Mouse (Mus musculus): Measurements from ENCODE around the gene Epha4. TPM values are rescaled to one million over a fixed set of nuclear protein-coding genes. Genes with fewer than 3 reads are reported as not detected.

Epha4 gene
- polyA plus RNA-seq, 1 experiment from 2014 or later: 49.8 TPM

DNA sequence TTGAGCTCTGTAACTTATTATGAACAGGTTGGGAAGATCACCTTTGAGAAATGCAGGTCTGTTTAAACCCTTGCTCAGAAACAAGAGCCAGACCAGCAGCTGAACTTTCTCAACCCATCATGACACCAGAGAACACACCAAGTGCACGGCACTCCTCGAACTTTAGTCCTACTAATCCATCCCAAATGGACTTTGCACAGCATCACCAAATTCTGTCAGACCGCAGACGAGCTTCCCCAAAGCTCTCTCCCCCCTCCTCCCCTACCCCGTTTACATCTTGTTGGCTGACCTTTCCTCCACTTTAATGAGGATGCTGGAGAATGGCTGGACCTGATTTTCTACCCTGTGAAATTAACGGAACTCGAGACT is 19.1 kb downstream of the Epha4 start:
- ATAC-seq (ENCODE audit: low FRiP score, low read depth): no peak
- 20% methylated on average over 7 of the region's 7 CpGs for WGBS
- Histone ChIP-seq H3K9me3 (no peaks in the 10 kb centered on the region), H3K9ac (no peak overlapping the region), H3K4me3 (no peak overlapping the region), H3K27ac (replicated peaks) (no peak overlapping the region), H3K4me2 (no peak overlapping the region), H3K36me3 (no peaks in the 10 kb centered on the region), H3K27me3 (no peaks in the 10 kb centered on the region), H3K4me1 (replicated peaks) (peaks cover 56% of the 10 kb centered on the region)

DNA sequence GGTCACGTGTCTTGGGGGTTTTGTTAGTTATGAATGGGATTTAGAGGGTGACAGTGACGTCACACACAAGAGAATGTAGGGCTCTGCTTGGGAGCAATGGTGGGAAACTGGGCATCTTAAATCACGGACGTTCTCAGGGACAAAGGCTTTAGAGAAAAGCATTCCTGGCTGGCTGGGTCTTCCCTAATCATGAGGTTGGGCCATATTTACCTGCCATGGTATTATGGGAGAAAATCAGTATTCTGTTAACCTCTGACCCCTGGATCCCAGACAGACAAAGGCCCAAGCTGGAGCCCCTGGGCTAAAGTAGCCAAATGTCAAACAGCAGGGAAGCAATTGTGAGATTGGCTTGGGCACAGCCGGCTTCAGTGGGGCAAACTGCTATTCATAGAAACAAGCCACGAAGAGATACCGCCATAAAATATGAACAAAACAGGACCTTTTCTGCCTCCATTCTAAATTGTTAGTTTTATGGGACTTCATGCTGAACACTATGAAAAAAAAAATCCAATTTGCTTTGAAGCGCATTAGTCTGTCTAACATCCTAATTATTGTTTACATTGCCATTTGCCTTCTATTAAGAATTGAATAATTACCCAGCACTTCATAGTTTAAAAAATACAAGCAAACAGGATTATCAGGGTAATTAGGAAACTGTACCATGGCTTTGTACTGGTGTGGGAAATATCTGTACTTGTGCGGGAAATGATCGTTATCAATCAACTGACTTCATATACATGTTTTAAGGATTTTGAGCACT is 19.7 kb downstream of the Epha4 start:
- no peak overlapping the region for H3K4me2 ChIP-seq
- H3K9ac ChIP-seq: no peak overlapping the region
- 24% methylated on average over 10 of the region's 10 CpGs for WGBS
- H3K27ac ChIP-seq (replicated peaks): no peak overlapping the region
- H3K36me3 ChIP-seq: no peaks in the 10 kb centered on the region
- H3K9me3 ChIP-seq: no peaks in the 10 kb centered on the region
- peaks cover 59% of the 10 kb centered on the region for H3K4me1 ChIP-seq (replicated peaks)
- no peaks in the 10 kb centered on the region for H3K27me3 ChIP-seq
- ATAC-seq (ENCODE audit: low FRiP score, low read depth): no peak
- no peak overlapping the region for H3K4me3 ChIP-seq

DNA sequence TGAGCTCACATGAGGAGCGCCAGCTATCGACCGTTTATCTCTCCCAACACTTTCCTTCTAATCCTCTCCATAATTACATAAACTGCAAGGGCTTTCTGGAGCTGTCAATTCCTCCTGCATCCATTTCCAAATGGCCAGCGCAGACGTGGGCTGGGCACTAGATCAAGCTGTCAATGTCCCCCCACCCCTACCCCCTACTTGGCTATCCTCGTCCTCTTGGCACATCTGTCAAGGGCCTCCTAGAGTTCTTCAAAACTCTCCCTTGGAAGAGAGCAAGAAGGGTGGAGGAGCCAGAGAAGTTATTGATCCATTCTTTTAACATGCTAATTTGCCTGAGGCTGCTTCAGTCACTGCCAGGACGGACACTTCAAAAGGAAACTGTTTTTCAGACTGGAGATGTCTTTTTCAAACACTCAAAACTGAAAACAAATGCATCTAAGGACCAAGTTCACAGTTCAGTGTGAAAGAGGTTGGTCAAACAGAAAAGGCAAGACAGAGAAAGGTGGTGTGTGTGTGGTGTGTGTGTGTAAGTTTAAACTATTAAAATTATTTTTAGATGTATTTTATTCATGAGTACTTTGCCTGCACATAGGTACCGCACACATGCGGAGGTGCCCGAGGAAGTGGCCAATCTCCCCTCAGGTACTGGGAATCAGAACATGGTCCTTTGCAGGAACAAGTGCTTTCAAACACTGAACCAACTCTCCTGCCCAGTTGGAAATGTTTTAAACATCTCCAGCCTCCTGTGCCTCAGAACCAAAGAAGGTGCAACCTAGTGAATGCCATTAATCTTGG is 20.9 kb downstream of the Epha4 start:
- H3K4me3 ChIP-seq: no peak overlapping the region
- H3K36me3 ChIP-seq: no peaks in the 10 kb centered on the region
- no peaks in the 10 kb centered on the region for H3K9me3 ChIP-seq
- H3K9ac ChIP-seq: no peak overlapping the region
- WGBS: 24% methylated on average over 10 of the region's 10 CpGs
- H3K4me2 ChIP-seq: peak overlapping the region; percentile 20; the same call in 1 of the 2 replicates
- no peak overlapping the region for H3K27ac ChIP-seq (replicated peaks)
- no peak; the same call in 1 of the 2 replicates for ATAC-seq (ENCODE audit: low FRiP score, low read depth)
- H3K27me3 ChIP-seq: no peaks in the 10 kb centered on the region
- peaks cover 55% of the 10 kb centered on the region for H3K4me1 ChIP-seq (replicated peaks)

GRCm38 (mm10) chr1:77490166-77490565 is 24.7 kb downstream of the Epha4 start:
- Histone ChIP-seq H3K4me2 (no peak overlapping the region), H3K27ac (replicated peaks) (no peak overlapping the region), H3K27me3 (no peaks in the 10 kb centered on the region), H3K9ac (no peak overlapping the region), H3K4me1 (replicated peaks) (peaks cover 31% of the 10 kb centered on the region), H3K4me3 (no peak overlapping the region), H3K36me3 (no peaks in the 10 kb centered on the region), H3K9me3 (no peaks in the 10 kb centered on the region)
- ATAC-seq (ENCODE audit: low FRiP score, low read depth): no peak
- 93% methylated on average over 6 of the region's 6 CpGs for WGBS

DNA sequence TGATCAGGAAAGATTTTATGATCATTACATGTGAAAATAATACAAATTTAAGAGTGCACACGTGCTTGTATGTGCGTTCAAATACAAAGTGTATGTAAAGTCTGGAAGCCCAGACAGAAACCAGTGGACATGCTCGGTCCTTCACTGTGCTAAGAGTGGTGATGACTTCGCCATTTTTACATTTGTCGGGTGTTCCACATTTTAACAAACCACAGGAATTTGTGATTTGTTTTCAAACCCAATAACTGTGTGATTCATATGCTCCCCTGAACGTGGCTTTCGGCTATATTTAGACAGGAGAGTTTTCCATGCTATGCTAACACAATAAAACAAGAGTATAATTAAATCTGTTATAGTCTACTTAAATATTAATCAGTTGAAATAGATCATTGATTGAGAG is 25.5 kb downstream of the Epha4 start:
- Histone ChIP-seq H3K27me3 (no peaks in the 10 kb centered on the region), H3K27ac (replicated peaks) (no peak overlapping the region), H3K4me1 (replicated peaks) (peaks cover 26% of the 10 kb centered on the region), H3K4me3 (no peak overlapping the region), H3K9me3 (no peaks in the 10 kb centered on the region), H3K4me2 (no peak overlapping the region), H3K9ac (no peak overlapping the region), H3K36me3 (no peaks in the 10 kb centered on the region)
- 87% methylated on average over 7 of the region's 7 CpGs for WGBS
- ATAC-seq (ENCODE audit: low FRiP score, low read depth): no peak

DNA sequence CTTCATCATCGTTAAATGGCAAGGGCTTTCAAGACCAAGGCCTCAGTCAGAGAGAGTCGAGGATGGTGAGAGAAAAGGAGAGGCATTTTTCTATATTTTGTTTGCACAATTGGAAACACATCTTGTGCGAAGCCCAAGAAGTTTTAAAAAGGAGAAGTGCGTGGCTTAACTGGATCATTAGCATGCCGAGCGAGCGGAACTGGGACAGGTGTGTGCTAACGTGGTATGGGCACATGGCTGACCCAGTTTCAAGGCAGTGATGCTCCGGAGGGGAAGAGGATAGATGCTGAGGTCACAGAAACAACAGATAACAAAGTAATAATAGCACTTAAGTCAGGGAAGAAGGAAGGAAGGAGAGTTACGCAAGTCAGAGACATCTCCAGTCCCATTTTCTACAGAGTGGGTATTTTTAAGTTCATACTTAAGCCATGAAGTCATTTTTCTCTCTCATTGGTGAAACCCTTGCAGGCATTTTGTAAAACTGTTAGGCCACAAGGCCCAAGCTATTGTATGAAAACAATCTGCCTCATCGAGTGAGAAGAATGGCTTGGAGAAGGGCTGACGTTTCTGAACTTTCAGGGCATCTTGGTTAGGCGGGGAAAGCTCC is 26.9 kb downstream of the Epha4 start:
- H3K9ac ChIP-seq: no peak overlapping the region
- ATAC-seq (ENCODE audit: low FRiP score, low read depth): no peak
- no peak overlapping the region for H3K27ac ChIP-seq (replicated peaks)
- no peak overlapping the region for H3K4me2 ChIP-seq
- H3K4me3 ChIP-seq: no peak overlapping the region
- peaks cover 12% of the 10 kb centered on the region; the same call in 1 of the 2 replicates for H3K4me1 ChIP-seq (replicated peaks)
- no peaks in the 10 kb centered on the region for H3K36me3 ChIP-seq
- WGBS: 69% methylated on average over 13 of the region's 13 CpGs
- H3K9me3 ChIP-seq: no peaks in the 10 kb centered on the region
- H3K27me3 ChIP-seq: no peaks in the 10 kb centered on the region

- no peak for ATAC-seq (ENCODE audit: low FRiP score, low read depth)
- Histone ChIP-seq H3K4me3 (no peak overlapping the region), H3K27ac (replicated peaks) (no peak overlapping the region), H3K9ac (no peak overlapping the region), H3K4me2 (no peak overlapping the region), H3K27me3 (no peaks in the 10 kb centered on the region), H3K36me3 (no peaks in the 10 kb centered on the region), H3K9me3 (no peaks in the 10 kb centered on the region), H3K4me1 (replicated peaks) (0 out of 2 replicates have a peak, but pooled peaks cover 3% of the 10 kb centered on the region)
- 85% methylated on average over 6 of the region's 6 CpGs for WGBS
Observed at GRCm38 (mm10) chr1:77484766-77485596, 29.9 kb downstream of the Epha4 start.

- Histone ChIP-seq H3K9ac (no peak overlapping the region), H3K27me3 (no peaks in the 10 kb centered on the region), H3K4me1 (replicated peaks) (peaks cover 10% of the 10 kb centered on the region; the same call in 1 of the 2 replicates), H3K36me3 (no peaks in the 10 kb centered on the region), H3K4me2 (no peak overlapping the region), H3K4me3 (no peak overlapping the region), H3K9me3 (no peaks in the 10 kb centered on the region), H3K27ac (replicated peaks) (no peak overlapping the region)
- no peak for ATAC-seq (ENCODE audit: low FRiP score, low read depth)
- WGBS: 79% methylated on average over 3 of the region's 3 CpGs
Observed at GRCm38 (mm10) chr1:77475808-77476413, 39.0 kb downstream of the Epha4 start.

GRCm38 (mm10) chr1:77473446-77474376 is 41.2 kb downstream of the Epha4 start:
- WGBS: 41% methylated on average over 12 of the region's 12 CpGs
- Histone ChIP-seq H3K27ac (replicated peaks) (no peak overlapping the region), H3K9me3 (no peaks in the 10 kb centered on the region), H3K36me3 (no peaks in the 10 kb centered on the region), H3K4me3 (no peak overlapping the region), H3K4me2 (no peak overlapping the region), H3K27me3 (no peaks in the 10 kb centered on the region), H3K9ac (no peak overlapping the region), H3K4me1 (replicated peaks) (peaks cover 16% of the 10 kb centered on the region)
- ATAC-seq (ENCODE audit: low FRiP score, low read depth): no peak

DNA sequence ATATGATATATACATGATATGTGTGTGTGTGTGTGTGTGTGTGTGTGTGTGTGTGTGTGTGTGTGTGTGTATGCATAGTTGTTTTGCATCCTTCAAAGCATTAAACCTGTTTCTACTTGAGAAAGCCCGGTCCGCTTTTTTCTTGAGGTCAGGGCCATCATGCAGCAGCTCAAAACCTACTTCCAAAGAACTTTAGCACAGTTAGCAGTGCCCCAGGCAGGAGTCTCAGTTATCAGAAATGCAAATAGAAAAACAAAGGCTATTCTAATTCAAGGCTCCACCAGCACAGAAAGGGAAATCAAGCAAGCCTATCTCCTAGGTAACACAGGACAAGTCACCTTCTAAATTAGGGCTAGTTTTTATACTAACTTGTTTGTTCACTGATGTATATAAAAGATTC is 42.3 kb downstream of the Epha4 start:
- H3K4me3 ChIP-seq: no peak overlapping the region
- H3K36me3 ChIP-seq: no peaks in the 10 kb centered on the region
- H3K9me3 ChIP-seq: no peaks in the 10 kb centered on the region
- 55% methylated on average over 2 of the region's 2 CpGs for WGBS
- H3K27ac ChIP-seq (replicated peaks): no peak overlapping the region
- H3K4me2 ChIP-seq: no peak overlapping the region
- H3K9ac ChIP-seq: no peak overlapping the region
- no peaks in the 10 kb centered on the region for H3K27me3 ChIP-seq
- H3K4me1 ChIP-seq (replicated peaks): peaks cover 16% of the 10 kb centered on the region
- no peak for ATAC-seq (ENCODE audit: low FRiP score, low read depth)
